Mouse (Mus musculus): ENCODE results near the gene Zfp207.
"Not testable (repeated sequence)": the region's sequence is repeated elsewhere in the genome, so short reads cannot be mapped to it uniquely, and the experiment has no call there.

Gene Zfp207

DNA sequence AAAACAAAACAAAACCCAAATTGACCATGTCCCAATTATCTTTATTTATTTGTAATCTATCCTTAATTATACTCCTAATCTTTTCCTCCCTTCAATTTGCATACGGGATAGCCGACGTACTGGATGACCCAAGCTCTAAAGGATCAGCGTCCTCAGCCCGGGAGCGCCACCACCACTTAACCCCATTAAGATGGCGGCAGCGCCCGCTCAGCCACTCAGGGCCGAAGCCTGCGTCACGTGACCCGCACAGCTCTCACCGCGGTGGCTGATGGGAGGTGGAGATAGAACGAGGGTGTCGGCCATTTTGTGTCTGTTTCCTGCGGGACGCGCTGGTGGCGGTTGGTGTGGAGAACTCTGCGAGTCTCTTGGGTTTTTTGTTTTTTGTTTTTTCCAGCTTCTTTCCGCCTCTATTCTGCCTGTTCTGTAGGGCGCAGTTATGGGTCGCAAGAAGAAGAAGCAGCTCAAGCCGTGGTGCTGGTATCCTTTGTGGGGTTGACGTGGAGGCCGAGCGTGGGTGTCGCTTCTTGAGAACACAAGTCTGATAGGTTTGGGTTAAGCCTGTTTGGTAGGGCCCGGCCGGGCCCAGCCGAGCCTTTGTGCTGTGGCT is at the start of gene Zfp207:
Gene Zfp207, plus strand, starts transcription at position 261 of the 607 bp plus-strand sequence.
- peak; percentile 98 for DNase-seq (ENCODE audit: low spot score)

DNA sequence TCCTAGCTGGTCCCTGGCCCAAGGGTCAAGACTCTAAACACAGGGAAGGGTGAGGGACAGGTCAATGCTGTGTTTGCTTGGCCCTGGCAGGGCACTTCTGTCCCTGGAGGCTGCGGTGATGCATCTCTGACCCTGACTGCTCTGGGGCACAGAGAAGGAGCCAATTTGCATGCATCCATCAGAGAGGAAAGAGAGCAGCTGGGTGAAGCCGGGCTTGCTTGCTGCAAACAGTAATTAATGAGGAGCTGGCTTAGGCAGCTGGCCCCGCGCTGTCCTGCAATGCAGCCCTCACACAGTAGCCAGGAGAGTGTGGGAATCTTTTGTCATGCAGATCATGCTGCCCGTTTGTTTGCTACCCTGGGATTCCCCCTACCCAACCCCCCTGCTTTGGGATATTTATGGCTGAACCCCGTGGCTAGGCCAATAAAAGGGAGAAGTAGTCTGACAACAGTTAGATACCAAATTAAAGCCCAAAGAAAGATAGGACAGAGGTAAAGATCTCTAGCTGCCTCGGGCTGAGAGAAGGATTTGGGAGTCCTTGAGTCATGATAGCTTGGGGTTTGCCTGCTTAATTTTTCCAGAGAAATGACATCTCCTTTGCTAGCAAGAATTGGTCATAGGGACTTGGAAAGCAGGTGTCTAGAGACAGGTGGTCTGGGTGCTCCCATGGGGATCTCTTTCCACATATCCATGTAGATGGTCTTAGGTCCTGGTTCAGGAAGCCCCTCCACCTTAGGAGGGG is 47.3 kb upstream of the Zfp207 start:
- DNase-seq (ENCODE audit: low spot score): no peak

DNA sequence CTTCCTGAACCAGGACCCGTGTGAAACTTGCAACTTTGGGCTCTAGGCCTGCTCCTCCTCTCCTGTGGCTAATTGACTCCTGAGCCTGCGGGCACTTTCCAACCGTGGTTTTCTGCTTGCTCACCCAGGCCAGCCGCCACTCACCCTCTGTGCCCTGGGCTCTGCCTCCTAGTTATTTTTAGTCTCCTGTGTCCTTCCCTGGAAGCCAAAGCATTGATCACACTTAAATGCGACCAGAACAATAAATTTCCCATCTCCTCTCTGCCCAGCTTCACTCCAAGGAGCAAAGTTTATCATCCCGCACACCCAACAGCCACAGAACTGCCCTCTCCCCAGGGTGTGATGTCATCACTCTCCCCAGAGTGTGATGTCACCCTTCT is 46.7 kb upstream of the Zfp207 start:
- DNase-seq (ENCODE audit: low spot score): no peak

DNA sequence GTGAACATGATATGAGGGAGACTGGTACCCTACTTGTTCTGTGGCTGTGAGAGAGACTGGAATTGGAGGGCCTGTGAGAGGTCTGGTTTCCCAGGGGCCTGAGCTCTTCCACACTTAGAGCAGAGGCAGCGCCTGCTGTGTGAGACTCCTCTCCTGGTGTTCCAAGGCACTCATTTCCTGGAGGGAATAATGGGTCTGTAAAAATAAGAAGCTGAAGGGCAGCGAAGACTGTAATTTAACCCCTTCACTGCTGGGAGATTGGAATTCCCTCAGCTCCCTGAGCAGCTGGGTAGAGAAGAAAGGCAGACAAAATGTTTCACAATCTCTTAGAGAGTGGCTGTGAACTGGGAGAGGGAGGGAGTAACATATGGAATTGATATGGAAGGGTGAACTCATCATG is 40.6 kb upstream of the Zfp207 start:
- DNase-seq (ENCODE audit: low spot score): no peak

DNA sequence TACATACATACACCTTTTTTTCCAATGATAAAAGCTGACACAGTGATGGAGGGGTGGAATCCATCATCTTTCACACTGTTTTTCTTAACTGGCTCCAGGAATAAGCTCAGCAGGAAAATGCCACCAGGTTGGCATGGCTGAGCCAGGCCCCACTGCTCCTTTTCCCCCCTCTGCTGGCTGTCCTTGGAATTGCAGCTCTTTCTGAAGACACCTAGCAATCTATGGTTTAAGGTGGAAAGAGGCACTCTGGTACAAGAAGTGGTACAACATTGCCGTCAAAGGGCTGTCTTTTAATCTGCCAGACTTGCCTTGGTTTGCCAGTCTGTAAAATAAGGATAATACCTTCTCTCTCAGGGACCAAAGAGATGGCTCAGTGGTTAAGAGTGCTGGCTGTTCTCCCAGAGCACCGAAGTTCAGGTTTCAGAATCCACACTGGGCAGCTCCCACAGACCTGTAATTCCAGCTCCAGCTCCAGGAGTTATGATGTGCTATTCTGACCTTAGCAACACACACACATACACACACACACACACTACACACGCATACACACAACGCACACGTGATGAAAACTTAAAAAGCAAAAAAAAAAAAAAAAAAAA is 31.1 kb upstream of the Zfp207 start:
- DNase-seq (ENCODE audit: low spot score): peak; percentile 86

DNA sequence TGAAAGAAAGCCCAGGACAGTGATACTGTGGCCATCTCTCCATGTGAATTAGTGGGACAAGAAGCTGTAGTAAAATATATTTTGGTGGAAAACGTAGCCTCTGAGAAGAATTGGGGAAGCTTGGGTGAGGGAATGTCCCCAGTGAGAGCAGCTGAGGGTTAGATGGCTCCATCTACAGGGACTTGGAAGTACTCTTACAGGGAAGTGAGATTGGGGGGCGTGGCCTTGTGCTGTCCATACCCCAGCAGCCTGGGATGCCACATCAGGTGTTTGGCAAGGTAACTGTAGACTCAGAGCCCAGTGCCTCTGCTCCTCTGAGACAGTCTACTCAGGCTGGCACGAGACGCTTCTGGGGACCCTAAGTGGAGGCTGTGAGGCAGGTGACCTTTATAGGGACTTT is 28.2 kb upstream of the Zfp207 start:
- peak; percentile 21 for DNase-seq (ENCODE audit: low spot score)

DNA sequence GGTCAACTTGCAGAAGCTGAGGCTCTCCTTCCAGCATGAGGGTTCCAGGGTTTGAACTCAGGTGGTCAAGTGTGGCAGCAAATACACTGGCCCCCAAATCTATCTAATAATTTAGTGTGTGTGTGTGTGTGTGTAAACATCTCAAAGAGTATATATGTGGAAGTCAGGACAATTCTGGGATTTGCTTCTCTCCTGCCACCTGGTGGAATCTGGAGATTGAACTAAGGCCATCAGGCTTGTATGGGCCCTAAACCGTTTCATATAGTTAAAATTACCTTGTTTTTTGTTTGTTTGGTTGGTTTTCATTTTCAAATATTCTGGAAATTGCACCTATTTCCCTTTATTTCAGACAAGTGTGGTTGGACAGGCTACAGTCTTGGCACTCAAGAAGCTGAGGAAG is 14.1 kb upstream of the Zfp207 start:
- no peak for DNase-seq (ENCODE audit: low spot score)

DNA sequence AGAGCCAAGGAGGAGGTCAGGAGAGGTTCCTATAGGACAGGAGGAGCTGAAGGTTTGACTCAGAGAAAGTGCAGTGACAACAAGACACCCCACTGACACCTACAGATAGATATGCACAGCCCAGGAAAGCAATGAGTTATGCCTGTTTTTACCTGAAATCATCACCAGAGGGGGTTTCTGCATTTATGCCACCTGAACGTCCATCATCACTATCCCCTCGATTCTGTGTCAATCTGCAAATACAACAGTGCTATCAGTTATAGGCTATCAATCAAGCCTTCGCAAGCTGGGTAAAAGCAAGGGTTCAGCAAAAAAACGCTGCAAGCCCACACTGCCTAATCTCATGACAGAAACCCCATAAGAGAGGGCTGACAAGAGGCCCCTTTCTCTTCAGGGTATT is 6.4 kb upstream of the Zfp207 start:
- no peak for DNase-seq (ENCODE audit: low spot score)

DNA sequence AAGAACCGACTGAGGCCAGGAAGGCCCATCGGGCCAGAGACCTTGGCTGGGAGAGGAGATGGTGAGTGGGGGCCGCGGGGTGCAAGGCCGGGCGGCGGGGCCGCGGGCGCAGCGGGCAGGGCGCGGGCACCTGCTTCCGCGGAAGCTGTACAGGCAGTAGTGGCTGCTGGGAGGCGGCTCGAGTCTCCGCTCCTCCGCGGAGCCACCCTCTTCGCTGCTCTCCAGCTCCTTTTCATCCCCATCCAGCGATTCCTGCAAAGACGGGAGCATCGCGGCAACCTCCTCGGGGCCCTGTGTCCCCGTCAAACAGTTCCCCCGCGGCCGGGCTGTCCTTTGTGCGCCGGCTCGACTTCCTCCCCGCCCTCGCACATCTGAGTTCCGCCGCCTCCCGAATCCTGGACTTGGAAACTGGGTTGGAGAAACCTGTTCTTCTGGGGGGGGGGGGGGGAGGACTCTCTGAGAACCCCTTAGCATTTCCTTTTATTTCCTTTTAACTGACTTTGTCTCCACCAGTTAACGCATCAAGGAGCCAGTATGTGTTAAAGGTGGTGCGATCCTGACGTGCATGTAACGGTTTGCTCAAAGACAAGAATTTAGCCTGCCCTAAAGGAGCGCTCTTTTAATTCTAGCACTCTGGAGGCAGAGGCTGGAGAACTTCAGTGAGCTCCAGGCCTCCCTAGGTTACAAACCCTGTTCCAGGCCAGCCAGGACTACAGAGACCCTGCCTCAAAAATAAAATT is 5.2 kb upstream of the Zfp207 start, which contains the start of gene 5730455P16Rik:
Gene 5730455P16Rik, minus strand, starts transcription at position 323 of the 740 bp plus-strand sequence.
- peak; percentile 76 for DNase-seq (ENCODE audit: low spot score)

DNA sequence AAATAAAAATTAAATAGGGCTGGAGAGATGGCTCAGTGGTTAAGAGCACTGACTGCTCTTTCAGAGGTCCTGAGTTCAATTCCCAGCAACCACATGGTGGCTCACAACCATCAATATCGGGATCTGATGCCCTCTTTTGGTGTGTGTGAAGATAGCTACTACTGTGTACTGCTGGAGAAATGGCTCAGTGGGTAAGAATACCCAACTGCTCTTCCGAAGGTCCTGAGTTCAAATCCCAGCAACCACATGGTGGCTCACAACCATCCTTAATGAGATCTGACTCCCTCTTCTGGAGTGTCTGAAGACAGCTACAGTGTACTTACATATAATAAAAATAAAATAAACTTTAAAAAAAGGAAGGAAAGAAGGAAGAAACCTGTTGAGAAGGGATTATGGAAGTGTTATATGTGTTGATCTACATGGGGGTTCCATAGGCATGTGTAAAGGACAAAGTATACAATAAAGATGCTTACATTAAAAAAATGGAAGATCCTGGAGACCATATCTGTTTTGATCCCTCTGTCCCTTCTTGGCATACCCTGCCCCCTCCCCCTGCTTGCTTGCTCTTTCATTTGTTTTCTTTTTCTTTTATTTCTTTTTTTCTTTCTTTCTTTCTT is 4.5 kb upstream of the Zfp207 start:
- DNase-seq (ENCODE audit: low spot score): not testable (repeated sequence)

DNA sequence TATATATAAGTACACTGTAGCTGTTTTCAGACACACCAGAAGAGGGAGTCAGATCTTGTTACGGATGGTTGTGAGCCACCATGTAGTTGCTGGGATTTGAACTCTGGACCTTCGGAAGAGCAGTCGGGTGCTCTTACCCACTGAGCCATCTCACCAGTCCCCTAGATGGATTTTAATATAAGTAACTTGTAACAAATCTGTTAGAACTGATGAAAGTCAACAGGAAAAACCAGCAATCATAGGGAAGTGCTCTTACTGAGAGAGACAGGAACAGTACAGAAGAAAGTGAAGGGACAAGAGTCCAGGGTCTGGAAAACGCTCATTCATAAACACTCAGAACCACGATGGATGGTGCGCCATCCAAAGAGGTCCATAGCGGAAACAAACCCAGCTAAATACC is 3.9 kb upstream of the Zfp207 start:
- DNase-seq (ENCODE audit: low spot score): not testable (repeated sequence)

DNA sequence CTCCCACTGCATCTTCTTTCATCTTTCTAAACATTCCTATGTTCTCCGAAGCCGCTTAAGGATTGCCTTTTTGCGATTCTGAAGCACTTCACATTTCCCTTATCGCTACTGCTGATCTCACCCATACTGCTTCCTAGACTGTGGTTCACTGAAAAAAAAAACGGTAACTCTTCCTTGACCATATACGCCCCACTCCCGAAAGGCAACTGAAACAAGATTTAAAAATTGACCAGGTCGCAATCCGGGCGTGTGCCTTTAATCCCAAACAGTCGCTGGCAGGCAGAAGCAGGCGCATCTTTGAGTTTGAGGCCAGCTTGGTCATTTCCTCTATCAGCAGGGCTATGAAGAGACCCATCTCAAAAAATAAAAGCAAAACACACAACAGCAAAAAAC is 457 bp upstream of the Zfp207 start:
- no peak for DNase-seq (ENCODE audit: low spot score)

DNA sequence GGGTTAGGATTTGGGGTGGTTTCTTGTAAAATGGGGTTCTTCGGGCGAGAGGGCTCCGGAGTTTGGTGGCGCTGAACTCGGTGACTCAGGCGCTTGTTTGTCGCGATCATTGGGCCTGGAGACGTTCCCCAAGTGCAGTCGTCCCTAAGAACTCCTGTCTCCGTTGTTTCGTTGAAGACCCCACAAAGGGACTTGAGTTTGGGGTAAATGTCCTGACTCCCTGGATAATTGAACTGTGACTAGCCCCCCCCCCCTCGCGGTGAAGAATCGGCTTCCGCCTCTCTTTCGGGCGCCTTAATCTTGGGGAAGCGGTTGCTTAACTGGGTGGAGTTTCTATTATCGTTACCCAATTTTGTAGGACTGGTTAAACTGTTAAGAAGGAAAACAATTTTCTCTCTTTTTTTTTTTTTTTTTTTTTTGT is 557 bp downstream of the Zfp207 start:
- DNase-seq (ENCODE audit: low spot score): no peak

DNA sequence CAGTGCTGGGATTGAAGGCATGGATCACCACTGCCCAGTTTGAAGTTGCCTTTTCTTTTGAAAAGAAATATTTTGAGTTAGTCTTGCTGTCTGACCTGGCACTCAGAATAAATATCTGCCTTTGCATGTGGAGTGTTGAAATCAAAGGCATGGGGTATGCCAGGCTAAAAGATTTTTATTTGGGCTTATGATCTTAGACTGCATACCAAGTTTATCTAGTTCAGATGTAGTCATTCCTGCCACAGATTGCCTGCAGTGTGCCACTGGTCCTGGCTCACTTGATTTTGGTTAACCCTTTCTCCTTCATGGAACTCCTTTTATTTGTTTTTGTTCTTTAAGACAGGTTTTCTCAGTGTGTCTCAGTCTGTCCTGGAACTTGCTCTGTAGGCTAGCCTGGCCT is 1.4 kb downstream of the Zfp207 start:
- no peak for DNase-seq (ENCODE audit: low spot score)

DNA sequence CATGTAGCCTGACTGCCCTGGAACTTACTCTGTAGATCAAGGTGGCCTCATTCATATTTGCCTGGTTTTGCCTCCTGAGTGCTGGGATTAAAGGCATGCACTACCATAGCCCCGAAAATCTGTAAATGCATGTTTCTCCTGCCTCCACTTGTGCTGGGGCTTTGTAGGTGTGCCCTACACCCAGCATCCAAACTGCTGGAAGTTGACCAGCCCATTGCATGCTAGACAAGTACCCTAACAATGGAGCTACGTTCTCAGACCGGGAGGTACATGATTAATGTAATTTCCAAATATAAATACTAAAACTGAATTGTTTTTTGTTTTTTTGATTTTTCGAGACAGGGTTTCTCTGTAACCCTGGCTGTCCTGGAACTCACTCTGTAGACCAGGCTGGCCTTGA is 2.0 kb downstream of the Zfp207 start:
- DNase-seq (ENCODE audit: low spot score): no peak

DNA sequence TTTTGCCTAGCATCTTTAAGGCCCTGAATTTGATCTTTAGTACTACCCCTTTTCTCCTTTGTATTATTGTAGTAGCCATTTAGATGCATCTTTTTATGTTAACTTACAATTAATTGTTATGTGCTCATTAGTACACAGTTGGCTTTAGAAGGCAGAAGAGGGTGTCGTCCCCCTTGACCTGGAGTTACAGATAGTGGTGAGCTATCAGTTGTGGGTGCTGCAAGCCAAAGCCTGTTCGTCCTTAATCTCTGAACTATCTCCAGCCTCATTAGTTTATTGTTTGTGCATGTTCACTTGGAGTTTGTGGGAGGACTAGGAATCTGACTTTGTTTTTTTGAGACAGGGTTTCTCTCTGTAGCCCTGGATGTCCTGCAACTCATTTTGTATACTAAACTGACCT is 3.7 kb downstream of the Zfp207 start:
- no peak for DNase-seq (ENCODE audit: low spot score)

DNA sequence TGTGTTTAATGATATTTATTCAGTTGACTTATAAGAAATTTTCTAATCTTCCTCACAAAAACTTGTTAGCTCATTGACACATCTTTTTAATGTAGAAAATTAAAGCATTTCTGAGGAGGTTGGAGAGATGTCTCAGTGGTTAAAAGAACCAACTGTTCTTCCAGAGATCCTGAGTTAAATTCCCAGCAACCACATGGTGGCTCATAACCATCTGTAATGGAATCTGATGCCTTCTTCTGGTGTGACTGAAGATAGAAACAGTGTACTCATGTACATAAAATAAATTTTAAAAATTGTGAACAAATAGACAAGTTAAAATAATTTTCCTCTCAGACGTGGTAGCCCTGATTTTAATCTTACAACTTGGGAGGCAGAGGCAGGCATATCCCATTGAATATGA is 6.8 kb downstream of the Zfp207 start:
- DNase-seq (ENCODE audit: low spot score): no peak

DNA sequence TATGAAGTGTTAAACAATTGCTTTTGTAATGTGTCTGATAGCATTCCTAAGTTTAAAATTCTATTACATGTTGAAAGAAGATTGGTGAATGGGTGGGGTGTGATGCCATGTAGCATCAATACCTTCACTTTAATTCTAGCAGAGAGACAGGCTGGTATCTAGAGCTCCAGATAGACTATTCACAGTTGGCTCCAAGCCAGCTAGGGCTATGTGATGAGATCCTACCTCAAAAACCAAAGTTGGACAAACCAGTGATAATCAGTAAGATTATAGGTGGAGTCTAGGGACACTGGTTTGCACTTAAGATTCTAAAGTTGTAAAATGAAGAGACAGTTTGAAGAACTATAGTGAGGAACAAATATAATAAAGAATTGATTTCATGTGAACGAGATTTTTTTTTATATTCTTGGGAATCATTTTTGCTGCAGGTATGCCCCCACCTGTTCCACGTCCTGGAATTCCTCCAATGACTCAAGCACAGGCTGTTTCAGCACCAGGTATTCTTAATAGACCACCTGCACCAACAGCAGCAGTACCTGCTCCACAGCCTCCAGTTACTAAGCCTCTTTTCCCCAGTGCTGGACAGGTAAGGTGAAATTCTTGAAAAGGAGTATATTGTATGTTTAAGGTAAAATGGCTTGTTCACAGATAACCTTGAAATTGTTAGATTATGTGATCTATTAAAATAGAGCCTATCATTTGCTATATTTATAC is 8.5 kb downstream of the Zfp207 start:
- DNase-seq (ENCODE audit: low spot score): no peak

DNA sequence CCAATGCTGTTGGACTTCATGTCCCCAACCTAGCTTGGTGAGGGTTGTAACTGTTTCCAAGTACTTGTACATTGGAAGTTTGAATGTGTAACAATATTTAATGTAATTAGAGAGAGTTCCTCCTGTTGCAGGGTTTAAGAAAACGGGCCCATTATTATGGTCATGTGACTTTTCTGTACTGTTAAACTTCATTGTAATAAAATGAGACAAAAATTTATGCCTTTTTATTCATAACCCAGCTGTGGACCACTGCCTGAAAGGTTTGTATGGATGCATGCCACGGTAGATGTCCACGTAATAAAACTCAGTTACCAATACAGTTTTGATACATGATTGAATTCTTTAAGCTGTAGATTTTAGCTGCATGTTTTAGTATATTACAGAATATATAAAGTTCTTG is 12.9 kb downstream of the Zfp207 start:
- DNase-seq (ENCODE audit: low spot score): no peak

DNA sequence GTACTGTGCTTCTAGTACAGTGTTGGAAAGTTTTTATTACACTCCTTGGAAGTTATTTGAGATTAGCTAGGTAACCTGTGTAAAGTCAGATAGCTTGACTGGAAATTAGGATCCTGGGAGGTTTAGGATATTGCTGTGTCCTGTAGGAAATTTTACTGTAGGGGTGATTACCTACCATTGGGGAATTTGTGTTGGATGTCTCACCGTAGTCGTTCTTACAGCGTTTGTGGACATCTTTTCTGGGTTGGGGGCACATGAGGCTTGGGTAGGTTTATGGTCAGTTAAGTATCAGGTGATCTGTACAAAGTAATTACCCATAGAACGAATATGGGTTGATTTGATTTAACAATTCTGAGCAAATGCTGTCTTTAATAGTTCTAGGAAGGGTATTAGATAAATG is 13.5 kb downstream of the Zfp207 start:
- DNase-seq (ENCODE audit: low spot score): no peak

DNA sequence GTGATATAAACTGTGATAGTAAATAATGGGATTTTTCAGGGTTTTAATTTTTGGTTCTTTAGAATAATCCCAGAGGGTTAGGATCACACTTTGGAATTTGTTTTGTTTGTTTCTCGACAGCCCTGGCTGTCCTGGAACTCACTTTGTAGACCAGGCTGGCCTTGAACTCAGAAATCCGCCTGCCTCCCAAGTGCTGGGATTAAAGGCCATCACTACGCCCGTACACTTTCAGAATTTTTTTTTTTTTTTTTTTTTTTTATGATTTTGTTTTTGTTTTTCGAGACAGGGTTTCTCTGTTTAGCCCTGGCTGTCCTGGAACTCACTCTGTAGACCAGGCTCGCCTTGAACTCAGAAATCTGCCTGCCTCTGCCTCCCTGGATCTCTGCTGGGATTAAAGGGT is 24.8 kb downstream of the Zfp207 start:
- not testable (repeated sequence) for DNase-seq (ENCODE audit: low spot score)

DNA sequence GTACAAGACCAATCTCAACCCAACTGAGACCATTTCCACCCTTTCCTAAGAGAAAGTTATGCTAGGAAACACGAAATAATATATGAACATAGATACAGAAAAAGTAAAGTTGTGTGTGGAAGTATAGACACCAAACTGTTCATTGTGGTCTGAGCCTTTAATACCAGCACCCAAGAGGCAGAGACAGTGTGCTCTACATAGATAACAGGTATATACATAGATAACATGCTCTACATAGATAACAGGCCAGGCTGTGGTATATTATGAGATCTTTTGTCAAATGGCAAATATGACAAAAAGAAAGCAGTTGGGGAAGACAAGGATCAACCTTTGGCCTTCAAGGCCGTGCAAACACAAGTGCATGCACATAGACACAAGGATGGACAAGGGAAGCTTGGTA is 27.3 kb downstream of the Zfp207 start:
- DNase-seq (ENCODE audit: low spot score): no peak

Measured in layer of hippocampus, adult 11-12 months (tissue).